Mouse (Mus musculus): ENCODE data around the gene Pdzk1. TPM values are rescaled to one million over a fixed set of nuclear protein-coding genes. Genes with fewer than 3 reads are reported as not detected.

Pdzk1 gene
- polyA plus RNA-seq (2012; rRNA removed): not detected in 2 replicates

GRCm38 (mm10) chr3:96828984-96829383, at the start of gene Pdzk1, which contains the start of gene Cd160:
Pdzk1 (plus strand) TSS chr3:96829284.
Cd160 (minus strand) TSS chr3:96829351.

GRCm38 (mm10) chr3:96904393-96904792, 75.3 kb downstream of the Pdzk1 start, which contains the start of gene Gja5:
Gja5 (plus strand) TSS chr3:96904693.

GRCm38 (mm10) chr3:96904851-96905541, 75.9 kb downstream of the Pdzk1 start, which contains the start of gene Gpr89:
Gpr89 (minus strand) TSS chr3:96905346.

Other genes starting within 250 kb of the Pdzk1 start
- 4.2 and 4.9 TPM in 2 replicates for gene Polr3gl, start 235.1 kb upstream of the Pdzk1 start, polyA plus RNA-seq (2012; rRNA removed)
- 0.85 and 1.1 TPM in 2 replicates for gene Ankrd34a, start 232.6 kb upstream of the Pdzk1 start, polyA plus RNA-seq (2012; rRNA removed)
- 4.0 and 6.1 TPM in 2 replicates for gene Lix1l, start 228.1 kb upstream of the Pdzk1 start, polyA plus RNA-seq (2012; rRNA removed)
- 0.35 and 0.47 TPM in 2 replicates for gene Rbm8a, start 199.4 kb upstream of the Pdzk1 start, polyA plus RNA-seq (2012; rRNA removed)
- 7.7 and 11.7 TPM in 2 replicates for gene Pex11b, start 193.9 kb upstream of the Pdzk1 start, polyA plus RNA-seq (2012; rRNA removed)
- 0.04 TPM in 1 of 2 replicates, not detected in the other for gene Gm42957, start 193.8 kb upstream of the Pdzk1 start, polyA plus RNA-seq (2012; rRNA removed)
- 0.46 and 1.5 TPM in 2 replicates for gene Itga10, start 183.7 kb upstream of the Pdzk1 start, polyA plus RNA-seq (2012; rRNA removed)
- gene Ankrd35, start 159.2 kb upstream of the Pdzk1 start, polyA plus RNA-seq (2012; rRNA removed): 2.9 and 3.7 TPM in 2 replicates
- 20.9 and 23.0 TPM in 2 replicates for gene Pias3, start 132.9 kb upstream of the Pdzk1 start, polyA plus RNA-seq (2012; rRNA removed)
- 4.9 and 6.6 TPM in 2 replicates for gene Nudt17, start 120.7 kb upstream of the Pdzk1 start, polyA plus RNA-seq (2012; rRNA removed)
- gene Polr3c, start 101.7 kb upstream of the Pdzk1 start, polyA plus RNA-seq (2012; rRNA removed): 7.7 and 8.8 TPM in 2 replicates
- gene Rnf115, start 101.6 kb upstream of the Pdzk1 start, polyA plus RNA-seq (2012; rRNA removed): 3.2 and 3.8 TPM in 2 replicates
- 0.11 TPM in 1 of 2 replicates, not detected in the other for gene Cd160, start 67 bp downstream of the Pdzk1 start, polyA plus RNA-seq (2012; rRNA removed)
- gene Gja5, start 75.4 kb downstream of the Pdzk1 start, polyA plus RNA-seq (2012; rRNA removed): 0.61 and 0.68 TPM in 2 replicates
- gene Gpr89, start 76.1 kb downstream of the Pdzk1 start, polyA plus RNA-seq (2012; rRNA removed): 3.2 and 3.5 TPM in 2 replicates
- not detected in 2 replicates for gene Gja8, start 96.7 kb downstream of the Pdzk1 start, polyA plus RNA-seq (2012; rRNA removed)

Data from stomach, adult 2 months (tissue).